Mouse (Mus musculus) spleen, adult 2 months (tissue): ENCODE measurements around the gene A030005L19Rik.

Experiments used
- CTCF ChIP-seq: fragments of 200-500 bp; IDR thresholded peaks from 2 replicates; pipeline ENCODE4 v1.5.1; 2011; ENCODE audit warnings: mild to moderate bottlenecking, inconsistent platforms; ENCODE audit not compliant: insufficient read depth, insufficient read length, insufficient replicate concordance; ENCODE audit errors: extremely low read depth
- POLR2A ChIP-seq: fragments of 200-500 bp; IDR thresholded peaks from 2 replicates; pipeline ENCODE4 v1.6.1; 2011; ENCODE audit warnings: low read depth, low read length, inconsistent platforms

DNA sequence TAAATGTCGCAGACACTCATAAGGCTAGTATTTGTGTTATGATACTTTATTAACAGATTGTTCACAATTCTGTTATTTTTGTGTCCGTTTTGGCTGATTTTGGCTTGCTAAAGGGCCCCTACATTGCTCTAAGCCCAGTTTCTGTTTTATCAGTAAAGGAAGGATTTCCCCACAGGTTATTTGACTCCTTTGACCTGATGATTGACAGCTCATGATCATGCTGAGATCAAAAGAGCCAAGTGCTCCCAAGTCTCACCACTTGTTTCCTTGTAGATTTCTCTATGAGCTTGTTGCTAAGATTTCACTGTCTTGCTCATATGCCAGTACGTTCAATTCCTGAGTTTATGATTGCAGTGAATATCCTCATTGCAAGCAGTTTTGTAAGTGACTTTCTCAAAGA, 42.9 kb upstream of the A030005L19Rik start:
- no peak for TF ChIP-seq CTCF
- no peak for TF ChIP-seq POLR2A
